Mouse (Mus musculus): ENCODE measurements at regions not wholly inside any gene's neighbourhood (a gene's known extent, or its start where the extent isn't known, plus 50 kb on each side); places are given as distances from the start of the nearest gene placed in this dataset.

DNA sequence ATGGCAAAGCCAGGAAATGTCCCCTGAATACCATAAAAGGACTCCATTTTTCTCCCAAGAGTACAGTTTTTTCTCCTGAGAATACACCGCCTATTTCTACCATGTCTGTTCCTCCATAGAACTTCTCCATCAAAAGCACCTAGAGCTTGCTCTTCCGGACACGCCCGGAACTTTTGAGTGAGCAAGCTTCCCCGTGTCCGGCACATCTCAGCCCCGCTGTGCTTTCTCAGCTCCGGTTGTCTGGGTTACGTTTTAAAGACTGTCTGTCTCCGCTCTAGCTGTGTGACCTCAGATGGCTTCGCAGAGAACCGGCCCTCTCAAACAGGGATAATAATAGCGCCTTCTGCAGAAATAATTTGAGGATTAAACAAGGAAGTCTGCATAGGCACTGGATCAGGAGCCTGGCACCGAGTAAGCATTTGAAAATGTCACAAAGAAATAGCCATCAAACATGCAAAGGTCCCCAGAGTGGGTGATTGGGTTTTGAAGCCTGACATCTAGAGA, 122.8 kb downstream of the Ddx11 start:
- H3K4me1 ChIP-seq (replicated peaks; ENCODE audit: control insufficient read depth, insufficient read depth, low read length): no peaks in the 10 kb centered on the region
- no peak overlapping the region for H3K27ac ChIP-seq (ENCODE audit: control insufficient read depth, insufficient read depth, low read length)
- H3K4me3 ChIP-seq (ENCODE audit: control insufficient read depth, insufficient read depth, low read length): no peak overlapping the region
- H3K27me3 ChIP-seq (ENCODE audit: control insufficient read depth, insufficient read depth, low read length): no peaks in the 10 kb centered on the region
- no peak for DNase-seq
- H3K36me3 ChIP-seq (ENCODE audit: control insufficient read depth, insufficient read depth, low read length): no peaks in the 10 kb centered on the region
- TF ChIP-seq CTCF (IDR thresholded peaks at IDR 0.05; ENCODE audit: borderline replicate concordance, control insufficient read depth, extremely low read depth, insufficient read depth, low read length, poor library complexity) (no peak), POLR2A (IDR thresholded peaks at IDR 0.05; ENCODE audit: control insufficient read depth, extremely low read depth, insufficient read depth, low read length, poor library complexity) (no peak)
- whole genome bisulfite sequencing: 92% methylated on average over 14 of the region's 14 CpGs

DNA sequence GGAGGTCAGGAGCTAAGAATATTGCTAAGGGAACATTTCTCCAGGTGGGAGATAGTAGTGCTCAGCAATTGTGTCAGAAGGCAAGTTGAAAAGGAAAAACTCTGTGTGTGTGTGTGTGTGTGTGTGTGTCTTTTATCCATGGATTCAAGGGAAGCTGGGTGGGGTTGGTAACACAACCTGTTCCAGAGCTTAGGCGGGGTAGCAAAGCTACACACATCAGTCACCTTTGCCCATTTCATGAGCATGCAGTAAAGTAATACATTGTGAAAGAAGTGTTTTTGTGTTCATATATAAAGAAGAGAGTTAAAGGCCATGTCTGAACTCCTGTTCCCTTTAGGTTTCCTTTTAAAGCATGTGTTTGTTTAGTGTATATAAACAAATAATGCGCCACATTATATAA, 128.2 kb downstream of the Ddx11 start:
- Histone ChIP-seq H3K4me3 (ENCODE audit: control insufficient read depth, insufficient read depth, low read length) (no peak overlapping the region), H3K4me1 (replicated peaks; ENCODE audit: control insufficient read depth, insufficient read depth, low read length) (no peaks in the 10 kb centered on the region), H3K27ac (ENCODE audit: control insufficient read depth, insufficient read depth, low read length) (no peak overlapping the region), H3K27me3 (ENCODE audit: control insufficient read depth, insufficient read depth, low read length) (no peaks in the 10 kb centered on the region), H3K36me3 (ENCODE audit: control insufficient read depth, insufficient read depth, low read length) (no peaks in the 10 kb centered on the region)
- no peak for DNase-seq
- TF ChIP-seq CTCF (IDR thresholded peaks at IDR 0.05; ENCODE audit: borderline replicate concordance, control insufficient read depth, extremely low read depth, insufficient read depth, low read length, poor library complexity) (no peak), POLR2A (IDR thresholded peaks at IDR 0.05; ENCODE audit: control insufficient read depth, extremely low read depth, insufficient read depth, low read length, poor library complexity) (no peak)
- 96% methylated on average over 2 of the region's 2 CpGs for WGBS

DNA sequence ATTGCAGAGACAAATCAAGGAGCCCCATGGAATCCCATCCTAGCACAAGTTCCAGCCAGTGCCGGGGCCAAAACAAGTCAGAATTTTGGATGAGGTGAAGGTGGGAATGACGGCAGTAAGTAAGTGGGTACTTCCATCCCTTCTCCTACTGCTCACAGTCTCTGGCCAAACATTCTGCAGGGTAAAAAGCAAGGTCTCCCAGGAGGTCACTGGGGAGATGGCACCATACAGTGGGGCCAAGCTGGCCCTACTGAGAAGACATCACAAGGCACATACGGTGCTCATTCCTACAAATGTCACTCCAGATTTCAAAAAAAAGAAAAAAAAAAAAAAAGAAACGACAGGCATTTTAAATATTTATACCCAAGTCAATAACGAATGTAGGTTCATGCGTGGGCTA, 129.6 kb downstream of the Ddx11 start:
- Histone ChIP-seq H3K4me3 (ENCODE audit: control insufficient read depth, insufficient read depth, low read length) (no peak overlapping the region), H3K27ac (ENCODE audit: control insufficient read depth, insufficient read depth, low read length) (no peak overlapping the region), H3K4me1 (replicated peaks; ENCODE audit: control insufficient read depth, insufficient read depth, low read length) (no peaks in the 10 kb centered on the region), H3K27me3 (ENCODE audit: control insufficient read depth, insufficient read depth, low read length) (no peaks in the 10 kb centered on the region), H3K36me3 (ENCODE audit: control insufficient read depth, insufficient read depth, low read length) (no peaks in the 10 kb centered on the region)
- WGBS: 93% methylated on average over 6 of the region's 6 CpGs
- DNase-seq: no peak
- TF ChIP-seq POLR2A (IDR thresholded peaks at IDR 0.05; ENCODE audit: control insufficient read depth, extremely low read depth, insufficient read depth, low read length, poor library complexity): no peak
- TF ChIP-seq CTCF (IDR thresholded peaks at IDR 0.05; ENCODE audit: borderline replicate concordance, control insufficient read depth, extremely low read depth, insufficient read depth, low read length, poor library complexity): no peak

DNA sequence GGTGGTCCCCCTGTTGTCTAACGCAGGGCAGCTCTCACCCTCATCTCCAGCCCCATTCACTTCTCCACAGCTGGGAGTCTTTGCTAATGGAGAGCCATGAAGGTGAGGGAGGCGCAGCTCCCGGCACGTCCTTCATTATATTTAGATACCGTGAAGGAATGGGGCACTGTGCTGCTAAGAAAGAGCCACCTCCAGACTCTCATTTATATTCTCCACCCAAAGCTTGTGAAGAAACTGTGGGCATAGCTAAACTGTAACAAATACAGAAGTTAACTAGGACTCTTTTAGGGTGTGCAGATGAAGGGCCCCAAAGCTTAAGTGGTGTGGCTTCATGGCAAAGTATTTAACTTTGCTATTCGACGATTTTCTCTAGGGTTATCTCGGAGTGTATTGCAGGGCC, 136.4 kb downstream of the Ddx11 start:
- H3K27ac ChIP-seq (ENCODE audit: control insufficient read depth, insufficient read depth, low read length): no peak overlapping the region
- 88% methylated on average over 8 of the region's 8 CpGs for WGBS
- TF ChIP-seq POLR2A (IDR thresholded peaks at IDR 0.05; ENCODE audit: control insufficient read depth, extremely low read depth, insufficient read depth, low read length, poor library complexity) (no peak), CTCF (IDR thresholded peaks at IDR 0.05; ENCODE audit: borderline replicate concordance, control insufficient read depth, extremely low read depth, insufficient read depth, low read length, poor library complexity) (no peak)

DNA sequence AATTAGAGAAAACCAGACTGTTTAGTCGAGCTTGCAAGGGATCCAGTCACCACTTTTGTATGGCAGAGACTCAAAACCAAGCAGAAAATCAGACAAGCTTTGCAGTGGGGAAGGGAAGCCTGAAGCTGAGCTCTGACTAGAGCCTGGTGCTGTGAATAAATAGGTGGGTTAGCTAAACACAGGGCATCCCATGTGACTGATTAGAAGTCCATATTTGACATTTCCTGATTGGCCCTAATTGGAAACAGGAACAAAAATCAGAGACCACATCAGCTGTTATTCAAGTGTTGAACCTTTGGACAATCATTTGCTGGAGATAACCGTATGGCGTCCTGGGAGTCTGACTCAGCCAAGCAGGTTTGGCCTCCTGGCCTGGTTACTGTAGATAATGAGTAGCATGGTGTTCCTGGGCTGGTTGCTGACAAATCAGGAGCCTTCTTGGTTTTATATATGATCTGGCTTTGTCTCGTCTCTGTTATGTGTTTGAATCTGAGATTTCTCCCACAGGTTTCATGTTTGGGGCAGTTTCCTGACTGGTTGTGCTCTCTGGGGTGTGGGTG, 139.4 kb downstream of the Ddx11 start:
- H3K4me1 ChIP-seq (replicated peaks; ENCODE audit: control insufficient read depth, insufficient read depth, low read length): no peaks in the 10 kb centered on the region
- H3K27me3 ChIP-seq (ENCODE audit: control insufficient read depth, insufficient read depth, low read length): no peaks in the 10 kb centered on the region
- no peak overlapping the region for H3K4me3 ChIP-seq (ENCODE audit: control insufficient read depth, insufficient read depth, low read length)
- H3K27ac ChIP-seq (ENCODE audit: control insufficient read depth, insufficient read depth, low read length): no peak overlapping the region
- 79% methylated on average over 4 of the region's 4 CpGs for WGBS
- no peak for DNase-seq
- no peaks in the 10 kb centered on the region for H3K36me3 ChIP-seq (ENCODE audit: control insufficient read depth, insufficient read depth, low read length)
- TF ChIP-seq POLR2A (IDR thresholded peaks at IDR 0.05; ENCODE audit: control insufficient read depth, extremely low read depth, insufficient read depth, low read length, poor library complexity) (no peak), CTCF (IDR thresholded peaks at IDR 0.05; ENCODE audit: borderline replicate concordance, control insufficient read depth, extremely low read depth, insufficient read depth, low read length, poor library complexity) (no peak)

More for the DNA sequence above, 136.4 kb downstream of the Ddx11 start:
- no peak for DNase-seq
- no peaks in the 10 kb centered on the region for H3K36me3 ChIP-seq (ENCODE audit: control insufficient read depth, insufficient read depth, low read length)
- no peak overlapping the region for H3K4me3 ChIP-seq (ENCODE audit: control insufficient read depth, insufficient read depth, low read length)
- no peaks in the 10 kb centered on the region for H3K4me1 ChIP-seq (replicated peaks; ENCODE audit: control insufficient read depth, insufficient read depth, low read length)
- H3K27me3 ChIP-seq (ENCODE audit: control insufficient read depth, insufficient read depth, low read length): no peaks in the 10 kb centered on the region

DNA sequence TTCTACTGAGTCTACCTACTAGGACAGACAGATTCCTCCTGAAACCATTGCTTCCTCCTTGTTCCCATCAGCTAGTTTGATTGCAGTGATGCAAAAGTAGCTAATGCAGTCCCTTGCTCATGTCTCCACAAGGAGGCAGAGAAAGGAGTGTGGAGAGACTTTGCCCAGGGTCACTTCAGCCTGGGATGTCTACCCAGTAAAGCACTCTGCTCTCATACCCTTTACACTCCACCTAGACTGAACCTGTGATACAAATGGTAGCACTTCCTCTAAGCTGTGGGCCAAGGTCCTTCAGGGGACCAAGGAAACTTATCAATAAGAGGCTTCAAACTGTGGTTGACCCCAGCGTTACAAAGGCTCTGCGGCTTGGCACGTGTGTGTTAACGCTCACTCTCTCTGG, 140.1 kb downstream of the Ddx11 start:
- no peaks in the 10 kb centered on the region for H3K36me3 ChIP-seq (ENCODE audit: control insufficient read depth, insufficient read depth, low read length)
- DNase-seq: no peak
- TF ChIP-seq POLR2A (IDR thresholded peaks at IDR 0.05; ENCODE audit: control insufficient read depth, extremely low read depth, insufficient read depth, low read length, poor library complexity) (no peak), CTCF (IDR thresholded peaks at IDR 0.05; ENCODE audit: borderline replicate concordance, control insufficient read depth, extremely low read depth, insufficient read depth, low read length, poor library complexity) (no peak)
- no peaks in the 10 kb centered on the region for H3K27me3 ChIP-seq (ENCODE audit: control insufficient read depth, insufficient read depth, low read length)
- no peak overlapping the region for H3K27ac ChIP-seq (ENCODE audit: control insufficient read depth, insufficient read depth, low read length)
- H3K4me1 ChIP-seq (replicated peaks; ENCODE audit: control insufficient read depth, insufficient read depth, low read length): no peaks in the 10 kb centered on the region
- H3K4me3 ChIP-seq (ENCODE audit: control insufficient read depth, insufficient read depth, low read length): no peak overlapping the region
- 94% methylated on average over 4 of the region's 4 CpGs for WGBS

DNA sequence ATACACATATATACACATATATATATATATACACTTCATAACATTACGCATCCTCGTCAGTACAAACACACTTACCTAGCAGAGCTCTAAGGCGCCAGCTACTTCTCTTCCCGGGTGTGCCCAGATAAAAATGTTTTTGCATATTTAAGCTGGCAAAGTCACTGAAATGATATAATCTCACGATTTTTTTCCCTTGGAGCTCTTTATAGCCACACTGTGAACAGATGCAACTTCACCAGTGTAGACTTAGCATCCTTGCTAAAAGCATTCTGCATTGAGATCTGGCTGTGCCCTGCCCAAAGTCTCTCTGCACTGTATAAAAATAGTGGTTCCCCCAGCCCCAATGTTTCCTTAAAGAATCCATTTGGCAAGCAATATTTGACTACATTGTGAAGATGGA, 143.5 kb downstream of the Ddx11 start:
- no peaks in the 10 kb centered on the region for H3K36me3 ChIP-seq (ENCODE audit: control insufficient read depth, insufficient read depth, low read length)
- no peak for DNase-seq
- H3K4me1 ChIP-seq (replicated peaks; ENCODE audit: control insufficient read depth, insufficient read depth, low read length): no peaks in the 10 kb centered on the region
- H3K27ac ChIP-seq (ENCODE audit: control insufficient read depth, insufficient read depth, low read length): no peak overlapping the region
- H3K4me3 ChIP-seq (ENCODE audit: control insufficient read depth, insufficient read depth, low read length): no peak overlapping the region
- H3K27me3 ChIP-seq (ENCODE audit: control insufficient read depth, insufficient read depth, low read length): no peaks in the 10 kb centered on the region
- WGBS: 90% methylated on average over 5 of the region's 5 CpGs
- TF ChIP-seq CTCF (IDR thresholded peaks at IDR 0.05; ENCODE audit: borderline replicate concordance, control insufficient read depth, extremely low read depth, insufficient read depth, low read length, poor library complexity) (no peak), POLR2A (IDR thresholded peaks at IDR 0.05; ENCODE audit: control insufficient read depth, extremely low read depth, insufficient read depth, low read length, poor library complexity) (no peak)

Data from thymus, adult 2 months (tissue).